Mouse (Mus musculus) lung, postnatal 10 days (tissue): ENCODE data around the gene Tmem150c.

Experiments
- DNase-seq: peaks from one replicate; pipeline ENCODE4 v3.0.0; 2021

The Tmem150c gene

DNA sequence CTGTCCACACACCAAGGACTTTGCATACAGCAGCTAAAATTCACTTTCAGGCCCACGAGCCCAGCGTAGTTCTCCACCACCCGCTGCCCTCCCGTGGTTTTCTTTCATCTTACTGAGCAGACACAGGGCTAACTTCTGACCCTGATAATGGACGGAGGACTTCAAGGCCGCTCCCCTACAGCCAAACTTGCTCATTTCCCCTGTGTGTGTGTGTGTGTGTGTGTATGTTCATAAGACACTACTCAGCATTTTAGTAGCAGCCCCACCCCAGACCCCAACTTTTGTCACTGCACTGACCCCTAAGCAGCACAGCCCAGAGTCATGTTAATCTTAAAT is at the start of gene Tmem150c:
TSS of gene Tmem150c (minus strand) at position 171 of the 336 bp plus-strand sequence.
- DNase-seq, result no peak

DNA sequence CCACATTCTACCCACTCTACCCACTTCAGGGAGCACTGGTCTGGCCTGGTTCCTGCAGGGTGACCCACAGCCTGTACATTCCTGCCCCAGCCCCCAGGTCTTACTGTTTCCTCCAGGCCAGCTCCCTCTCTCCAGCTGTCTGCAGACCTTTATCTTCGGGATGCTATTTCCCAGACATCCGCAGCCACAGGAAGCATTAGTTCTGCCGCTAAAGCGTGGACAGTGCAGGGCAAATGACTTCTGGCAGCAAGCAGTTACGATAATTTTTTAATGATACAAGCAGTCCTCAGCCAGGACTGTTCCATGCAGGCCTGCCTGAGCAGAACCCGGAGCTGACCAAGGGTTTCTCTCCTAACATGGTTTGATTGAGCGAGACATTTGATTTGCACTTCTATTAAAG is 49.5 kb upstream of the Tmem150c start:
- no peak for DNase-seq

- no peak for DNase-seq
These were observed 47.1 kb upstream of the Tmem150c start for GRCm38 (mm10) chr5:100206675-100207074.

DNA sequence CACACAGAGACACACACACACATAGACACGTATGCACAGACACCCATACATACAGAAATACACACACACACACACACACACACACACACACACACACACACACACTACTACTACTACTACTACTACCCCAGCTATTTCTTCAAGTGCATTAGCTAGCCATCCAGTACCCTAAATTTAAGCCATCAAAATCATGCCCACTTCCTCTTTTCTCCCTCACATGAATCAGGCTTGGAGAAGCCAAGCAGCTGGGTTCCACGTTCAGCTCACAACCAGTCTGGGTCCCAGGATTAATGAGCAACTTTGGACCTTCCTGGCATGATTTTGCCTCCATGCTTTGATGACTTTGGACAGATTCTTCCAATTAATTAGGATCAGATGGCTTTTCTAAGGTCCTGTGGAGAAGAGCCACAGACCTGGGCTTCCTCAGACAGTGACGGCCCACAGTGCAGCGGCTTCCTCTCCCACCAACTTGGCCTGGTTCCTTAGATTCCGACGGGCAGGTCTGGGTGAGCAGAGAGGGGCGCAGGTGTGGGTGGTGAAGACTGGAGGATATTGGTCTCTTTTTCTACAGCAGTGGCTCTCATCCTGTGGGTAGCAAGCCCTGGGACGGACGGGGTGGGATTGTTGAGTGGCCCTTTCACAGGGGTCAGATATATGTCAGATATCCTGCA is 46.0 kb upstream of the Tmem150c start:
- DNase-seq, result no peak

DNA sequence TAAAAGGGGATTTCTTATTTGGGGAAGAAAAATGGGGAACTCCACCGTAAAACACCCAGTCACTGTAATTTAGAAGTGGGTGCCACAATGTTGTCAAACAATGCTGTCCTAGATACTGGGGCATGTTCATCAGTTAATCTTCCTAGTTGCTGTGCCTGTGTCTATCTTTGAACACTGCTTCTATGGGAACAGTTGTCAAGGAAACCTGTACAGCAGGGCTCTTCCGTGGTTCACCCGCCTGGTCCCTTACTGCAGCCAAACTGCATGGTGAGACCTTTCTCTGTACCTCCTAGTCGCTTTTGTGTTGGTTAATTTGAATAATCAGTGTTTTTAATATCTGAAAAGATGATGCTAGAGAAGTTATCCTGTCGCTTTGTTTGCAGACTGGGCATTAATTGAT is 41.2 kb upstream of the Tmem150c start:
- DNase-seq, result no peak

GRCm38 (mm10) chr5:100200296-100200695 is 40.7 kb upstream of the Tmem150c start:
- no peak for DNase-seq

DNA sequence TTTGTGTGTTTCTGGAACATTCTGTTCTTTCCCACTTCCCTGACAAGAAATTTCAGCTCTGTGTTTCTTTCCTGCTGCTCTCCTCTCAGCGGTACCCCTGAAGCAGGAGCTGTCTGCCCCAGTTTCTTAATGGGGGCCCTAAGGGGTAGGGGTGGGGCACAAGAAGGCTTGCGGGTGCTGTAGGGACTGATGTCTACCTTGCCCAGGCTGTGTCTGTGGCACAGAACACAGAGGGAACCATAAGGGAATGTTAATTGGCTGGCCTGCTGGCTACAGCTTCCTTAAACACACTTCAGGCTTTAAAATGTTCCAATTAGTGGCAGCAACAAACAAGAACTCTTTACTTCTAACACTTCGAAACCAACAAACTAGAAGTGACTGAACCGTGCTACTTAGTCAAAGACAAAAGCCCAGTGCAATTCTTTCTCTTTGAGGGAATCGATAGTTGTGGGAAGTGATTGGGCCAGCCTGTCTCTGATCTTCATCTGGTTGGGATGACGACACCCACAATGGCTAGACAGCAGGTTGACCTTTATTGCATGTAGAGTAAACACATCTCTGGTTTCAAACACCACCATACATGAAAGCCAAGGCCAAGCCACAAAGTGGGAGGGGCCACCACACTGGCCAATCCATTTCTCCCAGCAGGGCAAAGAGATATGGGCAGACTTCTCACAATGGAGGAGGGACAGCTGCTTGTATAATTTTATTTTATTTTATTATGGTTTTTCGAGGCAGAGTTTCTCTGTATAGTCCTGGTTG is 39.7 kb upstream of the Tmem150c start:
- no peak for DNase-seq

DNA sequence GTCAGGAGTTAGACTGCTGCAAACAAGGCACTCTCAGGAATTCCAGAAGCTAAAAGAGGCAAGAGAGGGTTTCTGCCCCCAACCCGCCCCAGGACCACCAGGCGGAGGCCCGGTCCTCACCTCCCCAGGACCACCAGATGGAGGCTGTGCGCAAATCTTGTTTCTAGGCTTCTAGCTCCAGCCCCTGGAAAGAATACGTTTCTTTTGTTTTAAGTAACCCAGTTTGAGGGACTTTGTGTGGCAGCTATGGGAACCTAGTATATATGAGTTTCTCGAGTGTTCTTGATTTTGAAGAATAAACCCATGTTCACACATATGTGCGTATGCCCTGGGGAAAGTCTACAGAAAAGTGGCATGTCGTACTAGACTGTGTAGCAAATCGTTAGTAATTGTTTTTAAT is 37.9 kb upstream of the Tmem150c start:
- no peak for DNase-seq

- no peak for DNase-seq
These were observed 37.3 kb upstream of the Tmem150c start for GRCm38 (mm10) chr5:100196854-100197431.

- DNase-seq, result no peak
These were observed 36.8 kb upstream of the Tmem150c start for GRCm38 (mm10) chr5:100196397-100196796.

- no peak for DNase-seq
These were observed 32.0 kb upstream of the Tmem150c start for GRCm38 (mm10) chr5:100191438-100192190.

- no peak for DNase-seq
These were observed 27.7 kb upstream of the Tmem150c start for GRCm38 (mm10) chr5:100187035-100187901.

DNA sequence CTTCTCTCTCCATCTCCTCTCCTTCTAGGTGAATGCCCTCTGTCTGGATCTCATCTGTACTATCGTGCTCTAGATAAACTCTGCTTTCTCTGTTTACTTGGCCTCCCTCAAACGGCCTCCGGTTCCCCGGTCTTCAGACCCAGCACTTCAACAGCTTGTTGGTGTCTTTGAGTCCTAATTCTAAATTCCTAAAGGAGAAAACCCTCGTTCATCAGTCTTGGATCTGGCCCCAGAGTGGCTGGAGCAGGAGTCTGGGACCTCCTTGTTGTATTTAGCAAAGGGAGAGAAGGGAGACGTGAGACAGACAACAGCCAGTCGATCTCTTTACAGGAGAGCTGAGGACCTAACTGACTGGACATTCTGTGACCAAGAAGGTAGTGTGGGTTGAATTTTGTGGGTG is 27.0 kb upstream of the Tmem150c start:
- DNase-seq, result peak; percentile 54

- no peak for DNase-seq
These were observed 26.3 kb upstream of the Tmem150c start for GRCm38 (mm10) chr5:100185895-100186294.

DNA sequence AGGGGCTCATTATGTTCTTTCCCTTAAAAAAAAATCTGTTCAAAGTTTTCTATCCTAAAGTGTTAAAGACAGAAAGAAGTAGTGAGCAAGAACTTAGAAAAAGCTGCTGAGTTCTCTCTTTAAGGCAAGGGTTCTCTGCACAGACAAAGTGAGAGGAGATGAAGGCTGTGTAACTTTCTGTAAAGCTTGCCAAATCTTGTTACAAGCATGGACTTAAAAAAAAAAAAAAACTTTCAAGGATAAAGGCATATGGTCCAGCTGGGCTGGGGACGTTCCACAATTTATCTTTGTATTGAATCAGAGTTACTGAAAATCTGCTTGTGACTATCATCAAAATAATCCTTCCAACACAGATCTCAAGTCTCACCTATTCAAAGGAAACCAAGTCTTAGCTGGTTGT is 21.4 kb upstream of the Tmem150c start:
- no peak for DNase-seq

GRCm38 (mm10) chr5:100178781-100179165 is 19.2 kb upstream of the Tmem150c start:
- no peak for DNase-seq

DNA sequence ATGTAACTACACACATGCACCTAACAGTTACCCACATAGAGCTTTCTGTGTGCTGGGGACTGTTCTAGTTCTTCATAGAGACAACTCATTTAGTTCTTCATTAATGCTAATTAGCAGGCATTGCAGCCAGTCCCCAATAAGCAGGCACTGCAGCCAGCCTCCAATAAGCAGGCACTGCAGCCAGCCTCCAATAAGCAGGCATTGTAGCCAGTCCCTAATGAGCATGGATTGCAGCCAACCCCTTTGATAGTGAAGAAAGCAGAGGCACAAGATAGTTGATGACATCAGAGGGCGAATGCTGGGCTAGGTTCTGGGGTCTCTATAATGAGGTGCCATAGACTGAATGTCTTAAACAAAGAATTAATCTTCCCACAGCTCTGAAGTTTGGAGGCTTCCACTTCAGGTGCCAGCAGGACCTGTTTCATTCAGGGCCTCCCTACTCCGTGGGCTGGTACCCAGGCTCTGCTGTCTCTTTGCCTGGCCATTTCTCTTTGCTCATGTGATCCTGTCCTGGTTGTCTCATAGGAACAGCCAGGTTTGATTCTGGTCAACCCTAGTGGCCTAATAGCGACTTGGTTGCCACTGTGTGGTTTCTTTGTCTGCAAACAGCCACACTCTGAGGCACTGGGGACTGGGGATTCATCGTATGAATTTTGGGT is 18.6 kb upstream of the Tmem150c start:
- peak; percentile 21 for DNase-seq

DNA sequence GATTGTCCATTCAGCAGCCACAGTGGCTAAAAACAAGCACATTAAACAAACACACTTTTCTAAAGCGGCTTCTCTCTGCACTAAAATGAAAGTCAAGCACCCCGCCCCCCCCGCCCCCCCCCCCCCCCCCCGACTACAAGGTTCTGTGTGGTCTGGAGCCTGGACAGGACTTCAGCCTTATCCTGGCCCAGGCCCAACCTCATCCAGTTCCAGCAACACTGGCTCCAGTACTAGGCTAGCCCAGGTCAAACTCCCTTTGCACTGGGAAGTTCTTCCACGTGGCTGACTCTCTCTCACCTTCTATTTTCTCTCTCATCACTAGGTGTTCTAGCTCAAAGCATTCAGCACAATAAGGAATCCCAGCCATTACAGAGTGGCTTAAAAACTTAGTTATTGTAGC is 17.9 kb upstream of the Tmem150c start:
- DNase-seq, result no peak

- no peak for DNase-seq
These were observed 16.5 kb upstream of the Tmem150c start for GRCm38 (mm10) chr5:100176096-100176495.

DNA sequence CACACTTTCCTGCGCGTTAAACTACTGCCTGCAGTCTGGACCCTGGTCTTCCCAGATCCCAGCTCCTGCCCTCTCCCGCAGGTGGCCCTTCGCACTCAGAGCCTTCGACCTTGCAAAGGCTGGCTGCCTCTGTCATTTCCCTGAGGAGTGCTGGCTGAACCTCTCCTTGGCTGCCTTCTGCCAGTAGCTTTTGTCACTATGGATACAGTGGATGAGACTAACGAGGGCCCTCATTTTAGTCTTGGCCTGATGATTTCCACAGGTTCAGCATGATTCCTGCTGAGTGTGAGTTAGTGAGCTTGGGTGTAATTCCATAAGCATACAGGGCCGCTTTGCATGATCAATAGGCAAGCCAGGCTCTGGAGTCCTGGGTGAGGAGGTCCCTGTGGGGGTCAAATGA is 16.0 kb upstream of the Tmem150c start:
- no peak for DNase-seq

GRCm38 (mm10) chr5:100172104-100172503 is 12.5 kb upstream of the Tmem150c start:
- no peak for DNase-seq
